Mouse (Mus musculus) lung, postnatal 0 days (tissue): Measurements from ENCODE around the gene Bola2. TPM values are rescaled to one million over a fixed set of nuclear protein-coding genes. Genes with fewer than 3 reads are reported as not detected.

Experiments
- ATAC-seq: fragments of 200-750 bp; cut with Nextera tagmentation; 2 replicates; pipeline ENCODE4 v1.8.0; 2017; ENCODE audit warnings: moderate library complexity
- DNase-seq: peaks from one replicate; pipeline ENCODE4 v3.0.0-alpha.2; 2016; ENCODE audit warnings: low spot score
- H3K27ac ChIP-seq: fragments of 300-500 bp; sonication (generic); 2 replicates; pipeline ENCODE4 v1.5.1; 2014; ENCODE audit warnings: antibody characterized with exemption, mild to moderate bottlenecking, low read length, mixed read lengths
- H3K27me3 ChIP-seq: fragments of 300-500 bp; sonication (generic); replicated peaks from 2 replicates; pipeline ENCODE4 v1.6.1; 2014; ENCODE audit warnings: low read length, mixed read lengths; ENCODE audit not compliant: insufficient read depth
- H3K36me3 ChIP-seq: fragments of 300-500 bp; sonication (generic); 2 replicates; pipeline ENCODE4 v1.6.1; 2014; ENCODE audit warnings: low read length, mixed read lengths; ENCODE audit not compliant: insufficient read depth
- H3K4me1 ChIP-seq: fragments of 300-500 bp; sonication (generic); 2 replicates; pipeline ENCODE4 v1.6.1; 2014; ENCODE audit warnings: antibody characterized with exemption, low read depth, low read length, mixed read lengths; ENCODE audit not compliant: insufficient read depth
- H3K4me2 ChIP-seq: fragments of 300-500 bp; sonication (generic); replicated peaks from 2 replicates; pipeline ENCODE4 v1.6.1; 2014; ENCODE audit warnings: low read depth, mild to moderate bottlenecking, low read length, moderate library complexity, mixed read lengths
- H3K4me3 ChIP-seq: fragments of 300-500 bp; sonication (generic); 2 replicates; pipeline ENCODE4 v1.5.1; 2014; ENCODE audit warnings: low read depth, low read length
- H3K9ac ChIP-seq: fragments of 300-500 bp; sonication (generic); replicated peaks from 2 replicates; pipeline ENCODE4 v1.6.1; 2014; ENCODE audit warnings: low read depth, mild to moderate bottlenecking
- H3K9me3 ChIP-seq: fragments of 300-500 bp; sonication (generic); 2 replicates; pipeline ENCODE4 v1.6.1; 2016; ENCODE audit warnings: low read length, mixed read lengths
- CTCF ChIP-seq: IDR thresholded peaks from 2 replicates; pipeline ENCODE4 v1.5.1; 2016; ENCODE audit warnings: antibody characterized with exemption, mild to moderate bottlenecking
- EP300 ChIP-seq: IDR thresholded peaks from 2 replicates; pipeline ENCODE4 v1.6.1; 2016; ENCODE audit warnings: antibody characterized with exemption, mild to moderate bottlenecking, control low read depth
- WGBS: fragments of 180-500 bp; shearing (Covaris S2); extraction: QIAGEN DNeasy Blood & Tissue Kit; methylation state at CpG from one replicate; pipeline ENCODE4 v1.1.7; 2014; 5-methylcytosine and 5-hydroxymethylcytosine counted together
- polyA plus RNA-seq: library from polyadenylated mRNA; unstranded; fragments of >200 nt; fragmentation: Nextera tagmentation; extraction: Ambion mirVana; gene quantifications from 2 replicates; pipeline ENCODE4 v1.2.1, GENCODE M21; 2015

Gene Bola2
- polyA plus RNA-seq, 1 experiment from 2014 or later = 77.4 TPM

- Histone ChIP-seq H3K9ac (peak overlapping the region; percentile 64), H3K27ac (peak overlapping the region; percentile 96), H3K4me1 (peaks cover 13% of the 10 kb centered on the region), H3K36me3 (no peaks in the 10 kb centered on the region), H3K27me3 (no peaks in the 10 kb centered on the region), H3K4me2 (peak overlapping the region; percentile 91), H3K4me3 (peak overlapping the region; percentile 79), H3K9me3 (no peaks in the 10 kb centered on the region)
- TF ChIP-seq EP300 = no peak
- no peak for TF ChIP-seq CTCF
- DNase-seq (no peak), ATAC-seq (no peak)
- 2% methylated on average over 17 of the region's 17 CpGs for WGBS
These were observed 1.1 kb downstream of the Bola2 start for GRCm38 (mm10) chr7:126696303-126696702.

DNA sequence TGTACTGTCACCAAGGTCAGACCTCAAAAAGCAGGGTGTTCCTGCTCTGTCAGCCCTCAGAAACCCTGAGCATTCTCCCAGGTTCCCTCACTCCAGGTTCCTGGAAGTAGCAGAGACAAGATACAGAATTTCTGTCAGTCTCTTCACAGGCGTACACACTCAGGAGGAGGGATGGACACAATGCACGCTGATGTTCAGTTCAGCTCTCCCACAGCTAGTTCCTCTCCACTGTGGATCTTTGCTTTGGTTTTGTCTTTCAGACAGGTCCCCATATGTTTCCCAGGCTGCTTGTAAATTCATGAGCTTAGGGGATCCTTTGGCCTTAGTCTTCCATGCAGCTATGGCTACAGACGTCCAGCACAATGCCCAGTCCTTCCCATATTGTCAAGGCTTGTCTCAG, 1.7 kb downstream of the Bola2 start:
- Histone ChIP-seq H3K4me1 (peaks cover 13% of the 10 kb centered on the region), H3K4me3 (peak overlapping the region; percentile 79; the same call in 1 of the 2 replicates), H3K36me3 (no peaks in the 10 kb centered on the region), H3K9me3 (no peaks in the 10 kb centered on the region), H3K27ac (no peak overlapping the region), H3K4me2 (peak overlapping the region; percentile 91; the same call in 1 of the 2 replicates), H3K27me3 (no peaks in the 10 kb centered on the region), H3K9ac (no peak overlapping the region)
- 73% methylated on average over 3 of the region's 3 CpGs for WGBS
- ATAC-seq (no peak), DNase-seq (no peak)
- TF ChIP-seq EP300 (no peak), CTCF (no peak)

GRCm38 (mm10) chr7:126697838-126698237, 2.6 kb downstream of the Bola2 start:
- Histone ChIP-seq H3K27me3 (no peaks in the 10 kb centered on the region), H3K9me3 (no peaks in the 10 kb centered on the region), H3K36me3 (no peaks in the 10 kb centered on the region), H3K4me3 (no peak overlapping the region), H3K9ac (no peak overlapping the region), H3K27ac (no peak overlapping the region), H3K4me2 (no peak overlapping the region), H3K4me1 (peaks cover 13% of the 10 kb centered on the region)
- WGBS = 92% methylated on average over 8 of the region's 8 CpGs
- DNase-seq = no peak
- no peak for ATAC-seq
- no peak for TF ChIP-seq EP300
- TF ChIP-seq CTCF = no peak

DNA sequence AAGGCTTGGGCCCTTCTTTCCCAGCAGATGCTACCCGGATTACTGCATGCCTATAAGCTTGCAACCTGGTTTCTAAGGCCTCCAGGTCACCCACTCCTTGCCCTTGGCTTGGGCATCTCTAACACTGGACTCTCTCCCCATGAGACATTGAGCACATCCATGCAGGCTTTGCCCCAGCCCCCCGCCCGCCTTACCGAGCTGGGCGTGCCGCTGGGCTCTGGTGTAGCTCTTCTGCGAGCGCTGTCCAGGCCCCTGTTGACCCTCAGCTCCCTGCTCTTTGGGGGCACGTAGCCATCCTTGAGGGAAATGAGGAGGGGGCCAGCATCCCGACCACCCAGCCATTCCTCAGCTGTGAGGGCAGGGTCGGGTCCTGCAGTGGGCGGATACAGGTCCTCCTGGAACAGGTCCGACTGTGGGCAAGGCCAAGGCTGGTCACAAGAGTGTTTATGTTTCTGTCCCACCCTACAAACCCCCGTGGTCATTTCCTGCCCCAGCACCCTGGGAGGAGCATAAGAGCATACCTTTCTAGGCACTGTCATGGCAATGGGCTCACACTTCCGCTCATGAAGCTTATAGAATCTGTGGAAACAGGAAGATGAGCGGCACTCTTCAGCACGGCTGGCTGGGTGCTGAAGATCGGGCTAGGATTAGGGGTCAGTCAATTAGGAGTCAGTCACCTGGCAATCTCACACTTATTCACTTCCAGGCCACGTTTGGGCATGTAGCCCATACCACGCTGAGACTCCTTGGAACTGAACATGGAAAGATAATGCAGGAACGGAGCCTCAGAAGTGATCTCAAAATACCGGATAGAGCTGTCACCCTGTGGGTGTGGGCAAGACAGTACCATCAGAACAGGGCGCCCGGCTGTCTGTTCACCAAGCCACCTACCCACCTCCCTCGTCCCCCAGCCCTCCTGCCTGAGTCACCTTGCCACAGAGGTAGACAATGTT, 5.1 kb downstream of the Bola2 start:
- Histone ChIP-seq H3K9me3 (no peaks in the 10 kb centered on the region), H3K4me3 (no peak overlapping the region), H3K36me3 (no peaks in the 10 kb centered on the region), H3K4me1 (peaks cover 13% of the 10 kb centered on the region), H3K9ac (no peak overlapping the region), H3K4me2 (no peak overlapping the region), H3K27ac (no peak overlapping the region), H3K27me3 (0 out of 2 replicates have a peak, but pooled peaks cover 12% of the 10 kb centered on the region)
- ATAC-seq (no peak), DNase-seq (no peak)
- 79% methylated on average over 25 of the region's 25 CpGs for WGBS
- TF ChIP-seq EP300 (no peak), CTCF (no peak)

DNA sequence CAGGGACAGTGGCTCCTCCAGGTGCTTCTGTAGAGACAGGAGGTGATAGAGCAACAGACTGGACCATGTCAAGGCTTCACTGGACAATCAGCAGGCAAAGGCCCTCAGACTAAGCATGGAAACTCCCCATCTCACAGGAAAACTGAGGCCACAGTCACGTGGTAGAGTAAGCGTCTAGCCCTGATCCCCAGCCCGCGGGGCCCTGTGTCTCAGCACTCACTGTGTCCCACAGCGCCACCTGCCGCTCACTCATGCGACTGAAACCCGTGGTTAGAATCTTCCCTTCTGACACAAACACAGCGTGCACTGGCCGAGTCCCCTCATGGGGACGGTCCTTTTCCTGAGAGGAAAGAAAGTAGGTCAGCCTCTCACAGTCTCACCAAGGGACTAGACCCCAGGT, 5.9 kb downstream of the Bola2 start:
- no peaks in the 10 kb centered on the region for H3K36me3 ChIP-seq
- no peak overlapping the region for H3K4me3 ChIP-seq
- H3K9ac ChIP-seq = no peak overlapping the region
- ATAC-seq (peak; percentile 73), DNase-seq (peak; percentile 91)
- peaks cover 13% of the 10 kb centered on the region for H3K4me1 ChIP-seq
- 3% methylated on average over 11 of the region's 11 CpGs for WGBS
- peak overlapping the region; percentile 29 for H3K4me2 ChIP-seq
- H3K27me3 ChIP-seq = 0 out of 2 replicates have a peak, but pooled peaks cover 12% of the 10 kb centered on the region
- H3K27ac ChIP-seq = no peak overlapping the region
- TF ChIP-seq CTCF (peak; percentile 95), EP300 (no peak)
- H3K9me3 ChIP-seq = no peaks in the 10 kb centered on the region

DNA sequence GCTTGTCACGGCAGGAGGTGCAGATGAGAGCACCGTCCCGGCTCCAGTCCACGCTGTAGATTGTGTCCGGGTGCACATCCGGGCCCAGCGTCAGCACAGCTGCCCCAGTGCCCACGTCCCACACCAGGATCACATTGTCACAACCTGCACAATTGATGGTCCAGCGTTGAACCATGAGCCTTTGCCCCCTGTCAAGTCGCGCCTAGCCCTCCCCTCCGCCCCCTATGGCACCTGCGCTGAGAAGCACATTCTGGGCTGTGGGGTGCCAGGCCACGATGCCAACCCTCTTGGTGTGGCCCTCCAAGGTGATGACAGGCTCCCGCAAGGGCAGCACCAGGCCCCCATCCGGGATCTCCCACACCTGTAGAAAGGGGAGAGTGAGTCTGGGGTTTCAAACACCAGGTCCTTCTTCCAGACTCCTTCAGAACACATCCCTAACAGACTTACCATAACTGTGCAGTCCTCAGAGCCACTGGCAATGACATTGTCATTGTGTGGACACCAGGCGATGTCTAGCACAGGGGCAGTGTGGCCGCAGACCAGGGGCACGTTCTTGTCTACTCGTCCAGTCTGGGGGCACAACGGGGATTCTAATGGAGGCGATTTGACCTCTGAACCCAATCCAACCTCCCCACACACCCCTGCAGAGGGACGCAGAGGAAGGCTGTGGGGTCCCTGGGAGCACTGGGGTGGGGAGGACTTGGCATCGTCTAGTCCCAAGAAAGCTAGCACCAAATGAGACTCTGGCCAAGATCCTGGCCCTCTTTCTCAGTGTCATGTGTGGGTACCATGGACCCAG, 6.6 kb downstream of the Bola2 start:
- Histone ChIP-seq H3K4me2 (peak overlapping the region; percentile 29), H3K4me3 (no peak overlapping the region), H3K36me3 (no peaks in the 10 kb centered on the region), H3K4me1 (peaks cover 6% of the 10 kb centered on the region), H3K27ac (no peak overlapping the region), H3K9me3 (no peaks in the 10 kb centered on the region), H3K9ac (no peak overlapping the region), H3K27me3 (0 out of 2 replicates have a peak, but pooled peaks cover 12% of the 10 kb centered on the region)
- ATAC-seq (no peak), DNase-seq (no peak)
- no peak for TF ChIP-seq CTCF
- no peak for TF ChIP-seq EP300
- WGBS = 52% methylated on average over 24 of the region's 24 CpGs
